Mouse (Mus musculus) thymus, postnatal 36 days (tissue): ENCODE measurements around the gene Uxt.

Experiments
- DNase-seq, 2 experiments: peaks; one replicate each; pipeline ENCODE4 v3.0.0; 2022; ENCODE audit warnings: mixed read lengths in 2 of 2

Uxt gene

DNA sequence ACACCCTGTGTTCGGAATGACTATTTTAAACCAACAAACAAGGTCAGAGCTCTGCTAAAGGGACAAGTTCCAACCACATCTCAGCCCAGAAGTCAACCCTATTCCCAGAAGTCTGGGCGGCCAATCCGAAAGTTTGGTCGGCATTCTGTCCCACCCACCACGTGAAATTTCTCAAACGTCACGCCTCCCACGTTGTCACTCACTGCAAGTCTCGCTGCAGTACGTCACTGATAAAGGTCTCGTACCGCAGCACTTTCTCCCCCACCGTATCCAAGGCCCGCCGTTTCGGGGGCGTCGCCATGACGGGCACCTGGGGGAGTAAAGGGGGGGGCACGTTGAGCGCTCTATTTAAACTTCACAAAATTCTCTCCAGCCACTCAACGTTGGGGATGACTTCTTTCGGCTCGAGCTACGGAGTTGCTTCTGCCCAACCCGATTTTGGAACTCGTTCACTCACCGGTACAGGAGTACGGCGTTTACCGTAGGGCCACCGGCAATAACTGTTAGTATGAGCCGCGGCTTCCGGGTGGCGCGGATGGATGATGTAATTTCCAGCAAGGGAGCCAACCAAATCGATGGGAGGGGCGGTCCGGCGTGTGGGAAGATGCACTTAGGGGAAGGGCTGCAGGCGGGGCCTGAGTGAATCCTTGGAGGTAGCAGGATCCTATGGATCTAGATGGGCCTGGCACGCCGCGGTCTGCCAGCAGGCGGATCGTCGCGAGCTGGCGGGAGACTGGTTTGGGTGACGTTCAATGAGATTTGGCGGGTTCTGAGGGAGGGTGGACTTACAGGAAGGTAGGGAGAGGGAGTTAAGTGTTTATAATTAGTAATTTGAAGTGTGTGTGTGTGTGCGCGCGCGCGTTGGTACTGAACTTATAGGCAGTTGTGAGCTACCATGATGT is at the start of gene Uxt:
TSS of gene Uxt (minus strand) at position 541 of the 902 bp plus-strand sequence.
- DNase-seq, result peak; percentile 81 to 86

DNA sequence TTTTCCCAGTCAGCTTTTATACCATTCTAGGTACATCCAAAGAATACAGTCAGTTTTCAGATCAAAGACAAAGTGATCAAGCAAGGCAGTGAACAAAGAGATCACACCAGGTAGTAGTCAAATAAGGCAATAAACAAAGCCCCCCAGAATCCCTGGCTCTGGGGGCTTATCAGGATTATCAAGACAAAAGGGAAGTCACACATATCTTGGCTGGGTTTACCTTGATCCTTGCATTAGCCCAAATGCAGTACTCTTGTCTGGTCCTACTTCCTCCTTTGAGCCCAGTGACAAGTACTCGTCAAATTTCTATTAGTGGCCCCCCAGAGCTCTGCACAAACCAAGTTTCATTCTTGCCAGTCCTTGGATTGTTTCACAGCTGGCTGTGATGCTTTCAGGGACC is 19.1 kb upstream of the Uxt start:
- DNase-seq, result no peak

DNA sequence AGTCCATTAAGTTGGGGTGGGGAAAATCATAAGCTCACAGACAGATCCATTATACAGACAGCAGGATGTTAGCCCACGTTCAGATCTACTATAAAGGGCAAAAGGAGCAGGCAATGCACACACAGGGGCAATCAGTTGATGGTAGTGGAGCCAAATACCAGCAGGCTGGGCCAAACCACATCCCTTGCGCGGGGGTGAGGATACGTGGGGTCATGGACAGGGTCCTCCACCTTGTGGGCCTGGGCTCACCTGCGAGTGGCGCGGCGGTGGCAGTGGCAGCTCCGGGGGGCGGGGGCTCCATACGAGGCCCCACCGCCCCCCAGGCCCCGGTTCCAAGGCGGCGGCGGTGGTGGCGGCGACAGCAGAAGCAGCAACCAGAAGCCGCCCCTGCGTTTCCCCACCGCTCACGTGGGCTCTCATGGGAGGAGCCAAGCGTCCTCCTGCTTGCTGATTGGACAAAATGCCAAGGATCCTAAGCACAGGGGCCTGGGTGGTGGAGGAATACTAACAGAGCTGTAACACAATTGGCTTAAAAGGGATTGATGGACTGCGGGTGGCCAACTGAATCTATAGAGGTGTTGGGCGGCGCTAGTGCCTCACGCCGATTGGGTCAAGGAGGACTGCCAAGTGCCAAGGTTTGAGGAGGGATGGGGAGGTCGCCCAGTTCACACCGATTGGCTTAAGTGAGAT is 11.5 kb downstream of the Uxt start, which contains the start of gene Elk1:
TSS of gene Elk1 (minus strand) at position 418 of the 690 bp plus-strand sequence.
- DNase-seq, result peak; percentile 74 to 83

DNA sequence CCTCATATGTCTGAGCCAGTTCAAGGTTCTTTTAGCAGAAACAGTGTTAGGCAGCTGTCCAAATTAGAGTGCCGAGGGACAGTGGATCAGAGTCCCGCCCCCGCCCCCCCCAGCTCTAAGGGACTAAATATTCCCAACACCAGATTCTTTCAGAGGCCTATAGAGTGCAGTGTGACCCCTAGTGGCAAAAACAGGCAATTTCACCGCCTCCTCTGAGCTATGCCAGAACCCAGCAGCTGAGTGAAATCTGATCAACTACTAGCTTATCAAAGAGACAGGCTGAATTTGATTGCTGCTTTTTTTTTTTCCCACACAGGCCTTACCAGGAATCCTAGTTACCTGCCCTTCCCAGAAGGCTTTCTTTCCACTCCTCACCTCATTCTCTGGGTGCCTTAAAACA is 15.8 kb downstream of the Uxt start:
- DNase-seq, result peak; percentile 17 to 28

DNA sequence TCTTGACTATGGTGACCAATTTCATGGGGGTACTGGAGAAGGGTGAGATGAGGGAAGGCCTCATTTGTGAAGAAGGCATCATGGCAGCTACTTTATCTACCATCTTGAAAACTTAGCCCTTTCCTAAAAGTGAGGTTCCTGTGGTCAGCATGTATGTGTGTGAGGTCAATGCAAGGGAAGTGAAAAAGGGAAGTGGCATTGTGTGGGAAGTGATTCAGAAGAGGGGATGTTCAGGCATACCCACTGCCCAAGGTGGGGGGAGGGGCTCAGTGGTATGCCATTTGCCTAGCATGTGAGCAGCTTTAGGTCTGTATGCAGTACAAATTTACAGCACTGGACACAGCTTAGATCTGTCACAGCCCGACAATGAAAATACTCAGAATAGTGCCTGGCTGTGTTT is 29.9 kb downstream of the Uxt start:
- no peak for DNase-seq

DNA sequence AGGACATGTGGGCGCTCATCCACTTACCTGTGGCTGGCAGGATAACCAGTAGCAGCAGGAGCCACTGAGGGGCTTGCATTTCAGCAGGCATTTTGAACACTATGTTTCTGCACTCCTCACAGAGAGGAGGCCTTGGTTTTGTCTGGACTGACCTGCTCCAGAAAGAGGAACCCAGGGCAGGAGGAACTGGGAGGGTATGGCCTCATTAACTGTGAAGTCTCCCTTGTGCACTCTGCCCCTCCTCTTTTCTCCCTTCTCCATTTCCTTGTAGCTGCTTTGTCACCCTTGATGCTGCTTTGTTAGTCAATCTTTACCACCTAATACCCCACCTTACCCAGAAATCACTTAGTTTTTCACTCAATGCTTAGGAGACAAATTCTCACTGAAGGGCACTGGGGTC is 30.5 kb downstream of the Uxt start, which contains the start of gene Cfp:
TSS of gene Cfp (minus strand) at position 192 of the 400 bp plus-strand sequence.
- no peak for DNase-seq

DNA sequence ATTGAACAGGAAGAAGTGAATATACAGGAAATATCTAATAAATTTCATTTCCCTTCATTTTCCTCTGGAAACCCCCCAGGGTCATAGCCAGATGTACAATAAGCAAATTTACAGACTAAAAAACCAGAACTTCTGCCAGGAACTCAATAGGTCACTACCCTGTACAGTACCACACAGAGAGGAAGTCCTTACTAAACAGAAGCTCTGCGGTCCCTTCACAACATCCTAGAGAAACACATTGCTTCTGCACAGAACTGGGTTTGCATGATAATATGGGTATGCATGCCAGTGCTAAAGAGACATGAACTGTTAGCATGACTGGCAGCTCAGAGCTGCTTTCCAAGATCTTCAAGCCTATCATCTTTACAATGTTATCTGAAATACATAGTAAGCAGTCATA is 32.0 kb downstream of the Uxt start:
- no peak for DNase-seq

DNA sequence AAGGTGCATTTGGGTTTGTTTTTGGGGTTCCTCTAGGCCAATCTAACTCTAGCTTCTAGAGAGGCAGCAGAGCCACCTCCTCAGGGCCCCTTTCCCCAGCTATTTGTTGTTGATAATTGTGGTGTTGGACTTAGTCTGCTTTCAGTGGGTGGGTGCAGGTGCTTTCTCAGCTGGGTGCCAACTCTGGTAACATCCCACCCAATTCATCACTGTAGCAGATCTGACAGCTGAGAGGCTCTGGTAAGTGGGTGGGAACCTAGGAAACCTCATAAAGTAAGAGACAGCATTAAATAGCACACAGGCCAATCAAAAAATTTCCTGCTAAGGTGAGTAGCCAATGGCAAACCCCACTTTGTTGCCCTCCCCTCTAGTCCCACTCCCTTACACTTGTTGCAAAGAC is 36.8 kb downstream of the Uxt start:
- DNase-seq, result no peak

DNA sequence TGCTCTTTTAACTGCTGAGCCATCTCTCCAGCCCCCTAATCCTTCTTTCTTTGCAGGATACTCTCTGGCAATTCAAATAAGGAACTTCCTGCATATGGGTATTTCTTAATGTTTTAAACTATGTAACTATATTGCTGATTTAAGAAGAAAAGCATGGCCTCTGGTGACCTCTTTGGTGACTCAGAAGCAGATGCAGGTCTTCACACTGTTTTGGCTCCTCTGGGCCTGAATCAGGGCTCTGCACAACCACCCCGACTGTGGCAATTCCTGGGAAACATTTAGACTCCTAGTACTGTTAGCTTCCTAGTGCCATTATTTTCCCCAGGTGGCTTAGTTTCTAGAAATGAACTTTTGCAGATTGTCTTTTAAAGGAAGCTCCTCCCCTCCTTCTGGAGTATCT is 38.3 kb downstream of the Uxt start:
- DNase-seq, result no peak

DNA sequence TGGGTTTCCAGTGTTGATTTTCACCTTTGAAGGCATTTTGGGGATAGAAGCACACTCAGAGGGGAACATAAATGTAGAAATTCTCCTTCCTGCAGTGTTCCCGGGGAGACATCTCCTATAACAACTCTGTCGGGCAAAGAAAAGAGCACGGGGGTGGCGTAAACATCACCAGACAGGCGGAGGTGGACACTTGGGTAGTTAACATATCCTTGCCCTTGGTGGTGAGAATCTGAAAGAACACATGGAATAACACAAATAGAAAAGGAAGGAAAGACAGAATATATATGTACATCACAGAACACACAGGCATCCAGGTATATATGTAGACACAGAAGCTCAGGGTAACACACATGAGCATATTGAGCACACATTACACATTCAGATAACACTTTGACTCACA is 40.5 kb downstream of the Uxt start:
- DNase-seq, result no peak

DNA sequence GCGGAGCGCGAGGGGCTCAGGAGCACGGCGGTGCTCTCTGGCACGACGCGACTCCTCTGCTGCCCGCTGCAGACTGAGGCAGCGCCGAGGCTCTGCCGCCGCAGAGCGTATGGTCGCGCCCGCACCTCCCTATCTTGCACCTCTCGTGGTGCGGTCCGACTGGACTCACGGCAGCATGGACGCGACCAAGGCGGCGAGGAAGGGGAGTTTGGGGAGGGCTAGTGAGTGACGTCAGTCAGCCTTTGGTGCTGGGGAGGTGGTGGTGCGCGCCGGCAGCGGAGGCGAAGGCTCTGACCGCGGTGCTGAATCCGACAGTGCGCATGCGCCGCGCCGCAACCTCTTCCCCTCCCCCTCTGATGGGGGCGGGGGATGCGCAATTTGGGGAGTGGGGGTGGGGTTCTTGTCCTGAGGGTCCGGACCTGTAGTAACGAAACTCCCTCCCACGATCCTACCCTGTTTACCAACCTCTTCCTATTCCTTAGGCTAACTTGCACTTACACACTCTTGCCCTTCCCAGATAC is 40.9 kb downstream of the Uxt start, which contains the start of gene Syn1:
TSS of gene Syn1 (minus strand) at position 161 of the 521 bp plus-strand sequence.
- peak; percentile 61 to 76 for DNase-seq

DNA sequence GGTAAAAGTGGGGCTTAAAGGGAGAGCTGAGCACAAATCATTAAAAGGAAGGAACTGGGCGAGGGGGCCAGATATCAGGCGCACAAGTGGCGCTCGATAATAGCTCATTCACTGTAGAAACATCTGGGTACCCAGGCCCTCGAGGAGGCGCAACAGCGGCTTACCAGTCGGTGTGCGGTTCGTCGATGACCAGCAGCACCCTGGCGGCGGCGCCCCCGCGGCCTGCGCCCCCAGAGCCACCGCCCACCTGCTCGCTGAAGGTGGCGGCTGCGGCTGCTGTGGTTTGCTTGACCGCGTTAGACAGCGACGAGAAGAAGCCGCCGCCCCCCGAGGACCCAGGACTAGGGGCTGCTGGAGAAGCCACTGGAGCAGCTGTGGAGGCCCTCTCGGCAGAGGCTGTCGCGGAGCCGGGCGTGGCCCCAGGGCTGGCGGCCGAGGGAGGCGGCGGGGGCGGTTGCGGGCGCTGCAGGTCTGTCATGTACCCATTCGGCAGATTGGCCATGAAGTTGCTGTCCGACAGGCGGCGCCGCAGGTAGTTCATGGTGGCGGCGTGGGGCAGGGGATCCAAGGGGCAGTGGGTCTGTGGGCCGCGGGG is 41.5 kb downstream of the Uxt start:
- no peak for DNase-seq

DNA sequence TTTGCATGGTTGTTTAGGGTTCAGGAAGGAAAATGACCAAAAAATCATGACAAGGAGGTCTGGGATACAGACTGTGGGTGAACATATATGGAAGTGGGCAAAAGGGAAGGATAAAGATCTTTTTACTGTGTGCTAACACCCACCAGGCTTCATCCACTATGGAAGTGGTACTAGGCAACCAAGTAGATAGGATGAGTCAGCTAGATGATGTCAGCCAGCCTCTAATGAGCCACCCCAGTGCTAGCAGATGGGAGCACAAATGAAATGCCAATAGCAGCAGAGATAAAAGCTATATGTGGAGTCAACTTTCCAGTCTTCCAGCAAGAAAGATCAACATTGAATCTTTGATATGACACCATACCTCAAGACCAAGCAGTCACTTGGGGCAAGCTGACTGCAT is 46.7 kb downstream of the Uxt start:
- DNase-seq, result no peak

DNA sequence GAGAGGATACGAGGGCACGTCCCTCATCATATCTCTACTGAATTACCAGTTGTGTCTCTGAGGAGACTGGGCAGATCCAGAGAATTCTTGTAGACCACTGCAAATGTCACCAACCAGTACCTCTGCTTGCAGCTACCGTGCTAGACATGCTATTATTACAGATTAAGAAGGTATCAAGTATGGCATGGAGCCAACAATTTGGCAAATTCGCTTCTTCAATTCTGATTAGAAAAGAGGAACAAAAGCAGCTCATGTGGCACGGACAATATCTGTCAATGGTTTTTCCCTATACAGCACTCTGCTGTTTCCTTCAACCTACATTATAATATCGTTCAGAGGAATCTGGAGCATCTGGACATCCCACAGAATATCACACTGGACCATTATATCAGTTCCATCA is 48.1 kb downstream of the Uxt start:
- DNase-seq, result no peak

DNA sequence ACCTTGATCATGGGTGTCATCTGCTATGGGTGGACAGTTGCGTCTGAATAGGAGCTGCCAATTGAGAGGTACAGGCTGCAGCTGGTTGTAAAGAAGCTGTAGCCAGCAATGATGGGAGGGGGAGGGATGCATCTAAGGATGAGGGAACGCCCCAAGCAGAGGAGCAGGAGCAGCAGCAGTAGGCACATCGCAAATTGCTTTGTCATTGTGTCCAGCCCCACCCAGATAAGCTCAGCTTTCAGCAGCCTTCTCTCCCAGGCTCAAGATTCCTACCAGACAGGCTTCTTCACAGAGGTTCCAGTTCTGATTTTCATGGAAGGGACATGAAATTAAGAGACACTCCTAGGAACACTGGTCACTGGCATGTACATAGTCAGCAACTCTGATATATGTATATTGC is 51.7 kb downstream of the Uxt start:
- no peak for DNase-seq
